Mouse (Mus musculus) heart, postnatal 0 days (tissue): Measurements from ENCODE around the gene Mynn. TPM values are rescaled to one million over a fixed set of nuclear protein-coding genes. Genes with fewer than 3 reads are reported as not detected.

Source experiments
- ATAC-seq: fragments of 200-750 bp; cut with Nextera tagmentation; 2 replicates; pipeline ENCODE4 v1.8.0; 2017; ENCODE audit warnings: low read depth, moderate number of reproducible peaks, moderate library complexity; ENCODE audit not compliant: insufficient read depth
- DNase-seq: peaks from one replicate; pipeline ENCODE4 v3.0.0-alpha.2; 2016; ENCODE audit warnings: low spot score
- H3K27ac ChIP-seq: fragments of 300-500 bp; sonication (generic); 2 replicates; pipeline ENCODE4 v1.5.1; 2014; ENCODE audit warnings: low read depth, mild to moderate bottlenecking
- H3K27me3 ChIP-seq: fragments of 300-500 bp; sonication (generic); 2 replicates; pipeline ENCODE4 v1.6.1; 2014; ENCODE audit warnings: low read length, mixed read lengths; ENCODE audit not compliant: control insufficient read depth, insufficient read depth
- H3K36me3 ChIP-seq: fragments of 300-500 bp; sonication (generic); replicated peaks from 2 replicates; pipeline ENCODE4 v1.6.1; 2014; ENCODE audit warnings: low read length, mixed read lengths; ENCODE audit not compliant: control insufficient read depth, insufficient read depth
- H3K4me1 ChIP-seq: fragments of 300-500 bp; sonication (generic); 2 replicates; pipeline ENCODE4 v1.6.1; 2014; ENCODE audit warnings: antibody characterized with exemption; ENCODE audit not compliant: control insufficient read depth, insufficient read depth
- H3K4me2 ChIP-seq: fragments of 300-500 bp; sonication (generic); 2 replicates; pipeline ENCODE4 v1.6.1; 2014; ENCODE audit warnings: low read depth, mild to moderate bottlenecking, low read length, moderate library complexity
- H3K4me3 ChIP-seq: fragments of 300-500 bp; sonication (generic); 2 replicates; pipeline ENCODE4 v1.5.1; 2014; ENCODE audit warnings: low read depth, low read length
- H3K9ac ChIP-seq: fragments of 300-500 bp; sonication (generic); replicated peaks from 2 replicates; pipeline ENCODE4 v1.6.1; 2014; ENCODE audit warnings: low read depth, low read length, mixed read lengths
- H3K9me3 ChIP-seq: fragments of 300-500 bp; sonication (generic); replicated peaks from 2 replicates; pipeline ENCODE4 v1.6.1; 2016; ENCODE audit warnings: low read length; ENCODE audit not compliant: control insufficient read depth
- CTCF ChIP-seq: IDR thresholded peaks from 2 replicates; pipeline ENCODE4 v1.5.1; 2016; ENCODE audit warnings: antibody characterized with exemption, control low read depth, low read depth
- EP300 ChIP-seq: IDR thresholded peaks from 2 replicates; pipeline ENCODE4 v1.6.1; 2016; ENCODE audit warnings: antibody characterized with exemption, low read depth
- WGBS: fragments of 180-500 bp; shearing (Covaris S2); extraction: QIAGEN DNeasy Blood & Tissue Kit; methylation state at CpG from one replicate; pipeline ENCODE4 v1.1.7; 2014; 5-methylcytosine and 5-hydroxymethylcytosine counted together
- polyA plus RNA-seq: library from polyadenylated mRNA; unstranded; fragments of >200 nt; fragmentation: Nextera tagmentation; extraction: Ambion mirVana; gene quantifications from 2 replicates; pipeline ENCODE4 v1.2.1, GENCODE M21; 2015
- total RNA-seq: library from RNA; depleted of rRNA; stranded (reverse); fragments of >200 nt; gene quantifications from 2 replicates; pipeline ENCODE4 v1.2.3, GENCODE M21; 2014; ENCODE audit warnings: low replicate concordance

The Mynn gene
- total and polyA plus RNA-seq, 2 experiments from 2014 or later, result 15.1 to 18.3 TPM

GRCm38 (mm10) chr3:30644207-30644606, 42.3 kb downstream of the Mynn start, which contains the start of gene Lrriq4:
Gene Lrriq4, plus strand, starts transcription at chr3:30644507.
- H3K4me1 ChIP-seq, result peaks cover 6% of the 10 kb centered on the region
- whole genome bisulfite sequencing, result 53% methylated on average over 2 of the region's 2 CpGs
- H3K27ac ChIP-seq, result no peak within 1 kb of the TSS
- H3K9ac ChIP-seq, result no peak within 1 kb of the TSS
- ATAC-seq, result no peak
- DNase-seq, result no peak
- H3K36me3 ChIP-seq, result no peaks in the 10 kb centered on the region
- H3K9me3 ChIP-seq, result no peaks in the 10 kb centered on the region
- no peak within 1 kb of the TSS for H3K4me2 ChIP-seq
- TF ChIP-seq EP300 (no peak), CTCF (no peak)
- H3K4me3 ChIP-seq, result no peak within 1 kb of the TSS
- H3K27me3 ChIP-seq, result peaks cover 12% of the 10 kb centered on the region

- Histone ChIP-seq H3K27ac (no peak overlapping the region), H3K4me1 (peaks cover 15% of the 10 kb centered on the region), H3K4me3 (no peak overlapping the region), H3K4me2 (no peak overlapping the region), H3K9me3 (no peaks in the 10 kb centered on the region), H3K9ac (no peak overlapping the region), H3K36me3 (no peaks in the 10 kb centered on the region), H3K27me3 (peaks cover 33% of the 10 kb centered on the region)
- 53% methylated on average over 8 of the region's 8 CpGs for WGBS
- TF ChIP-seq EP300 (no peak), CTCF (no peak)
- no peak for DNase-seq
- ATAC-seq, result no peak
These were observed 44.9 kb downstream of the Mynn start for GRCm38 (mm10) chr3:30646761-30647160.

- Histone ChIP-seq H3K36me3 (no peaks in the 10 kb centered on the region), H3K27me3 (peaks cover 33% of the 10 kb centered on the region), H3K9me3 (no peaks in the 10 kb centered on the region), H3K4me3 (peak within 1 kb of the TSS; percentile 30), H3K4me1 (peaks cover 15% of the 10 kb centered on the region), H3K4me2 (peak within 1 kb of the TSS; percentile 65), H3K27ac (no peak within 1 kb of the TSS), H3K9ac (0 out of 2 replicates have a peak within 1 kb of the TSS, but pooled peaks have one; percentile 25)
- DNase-seq, result peak; percentile 46
- ATAC-seq, result peak; percentile 82
- WGBS, result 4% methylated on average over 25 of the region's 25 CpGs
- TF ChIP-seq CTCF, result no peak
- no peak for TF ChIP-seq EP300
These were observed 45.7 kb downstream of the Mynn start, which contains the start of gene Lrrc34 for GRCm38 (mm10) chr3:30647440-30648090. Gene Lrrc34, minus strand, starts transcription at chr3:30647869.

GRCm38 (mm10) chr3:30648466-30648865, 46.6 kb downstream of the Mynn start:
- DNase-seq, result no peak
- Histone ChIP-seq H3K9ac (no peak overlapping the region), H3K4me3 (no peak overlapping the region), H3K4me1 (peaks cover 15% of the 10 kb centered on the region), H3K27ac (no peak overlapping the region), H3K4me2 (no peak overlapping the region), H3K36me3 (no peaks in the 10 kb centered on the region), H3K9me3 (no peaks in the 10 kb centered on the region), H3K27me3 (peaks cover 33% of the 10 kb centered on the region)
- TF ChIP-seq EP300 (no peak), CTCF (no peak)
- WGBS, result 90% methylated on average over 2 of the region's 2 CpGs
- ATAC-seq, result no peak

- peak overlapping the region; percentile 63 for H3K4me2 ChIP-seq
- H3K9ac ChIP-seq, result no peak overlapping the region
- no peaks in the 10 kb centered on the region for H3K9me3 ChIP-seq
- H3K36me3 ChIP-seq, result no peaks in the 10 kb centered on the region
- peak overlapping the region; percentile 44 for H3K4me3 ChIP-seq
- no peak overlapping the region for H3K27ac ChIP-seq
- TF ChIP-seq CTCF (peak; percentile 25), EP300 (no peak)
- under 1% methylated on average over 41 of the region's 41 CpGs for WGBS
- peaks cover 33% of the 10 kb centered on the region for H3K27me3 ChIP-seq
- ATAC-seq (no peak), DNase-seq (no peak)
- peaks cover 15% of the 10 kb centered on the region for H3K4me1 ChIP-seq
These were observed 48.4 kb downstream of the Mynn start for GRCm38 (mm10) chr3:30650062-30650841.
